Mouse (Mus musculus) ovary, postnatal 14 days (tissue): ENCODE results near the gene Ppp1r14d.

Experiments used
- DNase-seq: peaks from one replicate; pipeline ENCODE4 v3.0.0; 2022; ENCODE audit warnings: low spot score

Gene Ppp1r14d

GRCm38 (mm10) chr2:119237210-119237870 is 7.6 kb upstream of the Ppp1r14d start, which contains the start of gene Spint1:
TSS of gene Spint1 (plus strand) at chr2:119237362.
- peak; percentile 15 for DNase-seq

GRCm38 (mm10) chr2:119236682-119237209 is 7.0 kb upstream of the Ppp1r14d start:
- no peak for DNase-seq

- no peak for DNase-seq
These were observed 20.6 kb downstream of the Ppp1r14d start for GRCm38 (mm10) chr2:119209176-119209507.

- peak; percentile 89 for DNase-seq
These were observed 21.1 kb downstream of the Ppp1r14d start, which contains the start of the genes Zfyve19 and Dnajc17 for GRCm38 (mm10) chr2:119208344-119209175. TSS of gene Zfyve19 (plus strand) at chr2:119208617. TSS of gene Dnajc17 (minus strand) at chr2:119208795.

- DNase-seq, result no peak
These were observed 21.8 kb downstream of the Ppp1r14d start for GRCm38 (mm10) chr2:119207961-119208343.

- no peak for DNase-seq
These were observed 25.7 kb downstream of the Ppp1r14d start for GRCm38 (mm10) chr2:119203871-119204460.

- no peak for DNase-seq
These were observed 26.7 kb downstream of the Ppp1r14d start for GRCm38 (mm10) chr2:119202914-119203453.

- no peak for DNase-seq
These were observed 30.8 kb downstream of the Ppp1r14d start for GRCm38 (mm10) chr2:119198934-119199333.

- DNase-seq, result no peak
These were observed 31.7 kb downstream of the Ppp1r14d start for GRCm38 (mm10) chr2:119198049-119198448.

- no peak for DNase-seq
These were observed 32.2 kb downstream of the Ppp1r14d start for GRCm38 (mm10) chr2:119197493-119197892.

- no peak for DNase-seq
These were observed 33.2 kb downstream of the Ppp1r14d start for GRCm38 (mm10) chr2:119196316-119197108.

GRCm38 (mm10) chr2:119194140-119194539 is 35.6 kb downstream of the Ppp1r14d start:
- DNase-seq, result no peak

GRCm38 (mm10) chr2:119190969-119191368 is 38.7 kb downstream of the Ppp1r14d start:
- no peak for DNase-seq

GRCm38 (mm10) chr2:119189029-119189710 is 40.5 kb downstream of the Ppp1r14d start:
- peak; percentile 81 for DNase-seq

- DNase-seq, result no peak
These were observed 46.8 kb downstream of the Ppp1r14d start for GRCm38 (mm10) chr2:119182914-119183313.

- no peak for DNase-seq
These were observed 52.2 kb downstream of the Ppp1r14d start for GRCm38 (mm10) chr2:119177384-119177939.

GRCm38 (mm10) chr2:119176761-119177160 is 52.9 kb downstream of the Ppp1r14d start:
- DNase-seq, result no peak

- no peak for DNase-seq
These were observed 54.1 kb downstream of the Ppp1r14d start for GRCm38 (mm10) chr2:119175614-119176013.

- no peak for DNase-seq
These were observed 54.8 kb downstream of the Ppp1r14d start for GRCm38 (mm10) chr2:119174866-119175265.

GRCm38 (mm10) chr2:119173991-119174651 is 55.6 kb downstream of the Ppp1r14d start, which contains the start of gene Gm14137:
TSS of gene Gm14137 (plus strand) at chr2:119174509.
- no peak for DNase-seq
